Mouse (Mus musculus): Measurements from ENCODE around the gene Schip1. TPM values are rescaled to one million over a fixed set of nuclear protein-coding genes. Genes with fewer than 3 reads are reported as not detected.

The Schip1 gene
- polyA plus RNA-seq, 1 experiment = 8.0 TPM

- peaks cover 1% of the 10 kb centered on the region; the same call in 1 of the 2 replicates for H3K4me1 ChIP-seq (ENCODE audit: control insufficient read depth, insufficient read depth, low read length)
These were observed 585.6 kb downstream of the Schip1 start for GRCm38 (mm10) chr3:68650251-68650650.

GRCm38 (mm10) chr3:68656607-68657352 lies 592.2 kb downstream of the Schip1 start:
- no peak for TF ChIP-seq CTCF (IDR thresholded peaks at IDR 0.05; ENCODE audit: control insufficient read depth, insufficient read depth, low read length)
- WGBS = 43% methylated on average over 4 of the region's 4 CpGs
- H3K4me1 ChIP-seq (ENCODE audit: control insufficient read depth, insufficient read depth, low read length) = no peaks in the 10 kb centered on the region; the same call in 1 of the 2 replicates

More at GRCm38 (mm10) chr3:68650251-68650650, 585.6 kb downstream of the Schip1 start:
- no peak for TF ChIP-seq CTCF (IDR thresholded peaks at IDR 0.05; ENCODE audit: control insufficient read depth, insufficient read depth, low read length)
- TF ChIP-seq POLR2A (IDR thresholded peaks at IDR 0.05; ENCODE audit: borderline replicate concordance, control insufficient read depth, low read depth, low read length) = no peak
- no peak overlapping the region for H3K27ac ChIP-seq (ENCODE audit: control insufficient read depth, insufficient read depth, low read depth, low read length, poor library complexity)
- H3K4me3 ChIP-seq (replicated peaks; ENCODE audit: control insufficient read depth, low read depth, low read length) = no peak overlapping the region
- 81% methylated on average over 3 of the region's 3 CpGs for WGBS

GRCm38 (mm10) chr3:68657589-68658245 lies 593.1 kb downstream of the Schip1 start:
- TF ChIP-seq CTCF (IDR thresholded peaks at IDR 0.05; ENCODE audit: control insufficient read depth, insufficient read depth, low read length) = no peak
- no peak for TF ChIP-seq POLR2A (IDR thresholded peaks at IDR 0.05; ENCODE audit: borderline replicate concordance, control insufficient read depth, low read depth, low read length)

More at GRCm38 (mm10) chr3:68656607-68657352, 592.2 kb downstream of the Schip1 start:
- Histone ChIP-seq H3K27ac (ENCODE audit: control insufficient read depth, insufficient read depth, low read depth, low read length, poor library complexity) (no peak overlapping the region), H3K4me3 (replicated peaks; ENCODE audit: control insufficient read depth, low read depth, low read length) (no peak overlapping the region)

GRCm38 (mm10) chr3:68659996-68660395 lies 595.4 kb downstream of the Schip1 start:
- no peaks in the 10 kb centered on the region; the same call in none of the 2 replicates for H3K4me1 ChIP-seq (ENCODE audit: control insufficient read depth, insufficient read depth, low read length)
- H3K27ac ChIP-seq (ENCODE audit: control insufficient read depth, insufficient read depth, low read depth, low read length, poor library complexity) = no peak overlapping the region
- H3K4me3 ChIP-seq (replicated peaks; ENCODE audit: control insufficient read depth, low read depth, low read length) = no peak overlapping the region
- 89% methylated on average over 6 of the region's 6 CpGs for WGBS
- TF ChIP-seq CTCF (IDR thresholded peaks at IDR 0.05; ENCODE audit: control insufficient read depth, insufficient read depth, low read length) (no peak), POLR2A (IDR thresholded peaks at IDR 0.05; ENCODE audit: borderline replicate concordance, control insufficient read depth, low read depth, low read length) (no peak)

More at GRCm38 (mm10) chr3:68657589-68658245, 593.1 kb downstream of the Schip1 start:
- no peak overlapping the region for H3K4me3 ChIP-seq (replicated peaks; ENCODE audit: control insufficient read depth, low read depth, low read length)
- H3K4me1 ChIP-seq (ENCODE audit: control insufficient read depth, insufficient read depth, low read length) = no peaks in the 10 kb centered on the region; the same call in none of the 2 replicates
- H3K27ac ChIP-seq (ENCODE audit: control insufficient read depth, insufficient read depth, low read depth, low read length, poor library complexity) = no peak overlapping the region
- WGBS = 10% methylated on average over 9 of the region's 9 CpGs

- no peak for TF ChIP-seq POLR2A (IDR thresholded peaks at IDR 0.05; ENCODE audit: borderline replicate concordance, control insufficient read depth, low read depth, low read length)
- TF ChIP-seq CTCF (IDR thresholded peaks at IDR 0.05; ENCODE audit: control insufficient read depth, insufficient read depth, low read length) = no peak
- Histone ChIP-seq H3K4me3 (replicated peaks; ENCODE audit: control insufficient read depth, low read depth, low read length) (no peak overlapping the region), H3K4me1 (ENCODE audit: control insufficient read depth, insufficient read depth, low read length) (no peaks in the 10 kb centered on the region; the same call in 1 of the 2 replicates), H3K27ac (ENCODE audit: control insufficient read depth, insufficient read depth, low read depth, low read length, poor library complexity) (no peak overlapping the region)
- WGBS = 45% methylated on average over 4 of the region's 4 CpGs
These were observed 595.9 kb downstream of the Schip1 start for GRCm38 (mm10) chr3:68660538-68660937.

GRCm38 (mm10) chr3:68662386-68662785 lies 597.8 kb downstream of the Schip1 start:
- TF ChIP-seq POLR2A (IDR thresholded peaks at IDR 0.05; ENCODE audit: borderline replicate concordance, control insufficient read depth, low read depth, low read length) (no peak), CTCF (IDR thresholded peaks at IDR 0.05; ENCODE audit: control insufficient read depth, insufficient read depth, low read length) (no peak)
- 16% methylated on average over 5 of the region's 5 CpGs for WGBS
- H3K4me1 ChIP-seq (ENCODE audit: control insufficient read depth, insufficient read depth, low read length) = peaks cover 2% of the 10 kb centered on the region
- H3K4me3 ChIP-seq (replicated peaks; ENCODE audit: control insufficient read depth, low read depth, low read length) = no peak overlapping the region
- no peak overlapping the region for H3K27ac ChIP-seq (ENCODE audit: control insufficient read depth, insufficient read depth, low read depth, low read length, poor library complexity)

- Histone ChIP-seq H3K27ac (ENCODE audit: control insufficient read depth, insufficient read depth, low read depth, low read length, poor library complexity) (no peak overlapping the region), H3K4me1 (ENCODE audit: control insufficient read depth, insufficient read depth, low read length) (peaks cover 2% of the 10 kb centered on the region), H3K4me3 (replicated peaks; ENCODE audit: control insufficient read depth, low read depth, low read length) (no peak overlapping the region)
- TF ChIP-seq CTCF (IDR thresholded peaks at IDR 0.05; ENCODE audit: control insufficient read depth, insufficient read depth, low read length) (no peak), POLR2A (IDR thresholded peaks at IDR 0.05; ENCODE audit: borderline replicate concordance, control insufficient read depth, low read depth, low read length) (no peak)
- WGBS = 84% methylated on average over 6 of the region's 6 CpGs
These were observed 599.7 kb downstream of the Schip1 start for GRCm38 (mm10) chr3:68664337-68664736.

GRCm38 (mm10) chr3:68666377-68666776 lies 601.8 kb downstream of the Schip1 start:
- TF ChIP-seq POLR2A (IDR thresholded peaks at IDR 0.05; ENCODE audit: borderline replicate concordance, control insufficient read depth, low read depth, low read length) = no peak
- TF ChIP-seq CTCF (IDR thresholded peaks at IDR 0.05; ENCODE audit: control insufficient read depth, insufficient read depth, low read length) = no peak
- 46% methylated on average over 7 of the region's 7 CpGs for WGBS
- no peak overlapping the region for H3K27ac ChIP-seq (ENCODE audit: control insufficient read depth, insufficient read depth, low read depth, low read length, poor library complexity)
- H3K4me1 ChIP-seq (ENCODE audit: control insufficient read depth, insufficient read depth, low read length) = peaks cover 2% of the 10 kb centered on the region
- no peak overlapping the region for H3K4me3 ChIP-seq (replicated peaks; ENCODE audit: control insufficient read depth, low read depth, low read length)

Data from bone marrow, adult 2 months (tissue).